Mouse (Mus musculus) hindlimb bud, embryonic 11.5 days (tissue): ENCODE data around the gene Tcf25.

ENCODE experiments used
- DNase-seq: peaks from one replicate; pipeline ENCODE4 v3.0.0-alpha.2; 2012; ENCODE audit warnings: low read depth, low spot score; ENCODE audit errors: extremely low spot score

Gene Tcf25

GRCm38 (mm10) chr8:123348237-123348843 is 25.2 kb upstream of the Tcf25 start:
- no peak for DNase-seq

GRCm38 (mm10) chr8:123349073-123349472 is 24.5 kb upstream of the Tcf25 start:
- no peak for DNase-seq

- DNase-seq, result no peak
Measured at GRCm38 (mm10) chr8:123352118-123352517, 21.4 kb upstream of the Tcf25 start.

GRCm38 (mm10) chr8:123352786-123353185 is 20.8 kb upstream of the Tcf25 start:
- DNase-seq, result no peak

GRCm38 (mm10) chr8:123353216-123353615 is 20.3 kb upstream of the Tcf25 start:
- DNase-seq, result no peak

GRCm38 (mm10) chr8:123361082-123361739 is 12.3 kb upstream of the Tcf25 start:
- DNase-seq, result peak; percentile 57

- DNase-seq, result peak; percentile 67
Measured at GRCm38 (mm10) chr8:123374239-123374578, 656 bp downstream of the Tcf25 start.

GRCm38 (mm10) chr8:123375701-123376100 is 2.1 kb downstream of the Tcf25 start:
- DNase-seq, result no peak

GRCm38 (mm10) chr8:123376106-123376505 is 2.6 kb downstream of the Tcf25 start:
- DNase-seq, result no peak

GRCm38 (mm10) chr8:123381711-123382110 is 8.2 kb downstream of the Tcf25 start:
- DNase-seq, result no peak

GRCm38 (mm10) chr8:123382516-123382915 is 9.0 kb downstream of the Tcf25 start:
- DNase-seq, result no peak

- DNase-seq, result no peak
Measured at GRCm38 (mm10) chr8:123384883-123385540, 11.5 kb downstream of the Tcf25 start.

- DNase-seq, result no peak
Measured at GRCm38 (mm10) chr8:123387041-123387440, 13.5 kb downstream of the Tcf25 start.

GRCm38 (mm10) chr8:123387801-123388200 is 14.2 kb downstream of the Tcf25 start:
- no peak for DNase-seq

- no peak for DNase-seq
Measured at GRCm38 (mm10) chr8:123389026-123389425, 15.5 kb downstream of the Tcf25 start.

GRCm38 (mm10) chr8:123398308-123398707 is 24.8 kb downstream of the Tcf25 start:
- DNase-seq, result no peak

- no peak for DNase-seq
Measured at GRCm38 (mm10) chr8:123401936-123402335, 28.4 kb downstream of the Tcf25 start.

GRCm38 (mm10) chr8:123402730-123403326 is 29.3 kb downstream of the Tcf25 start:
- DNase-seq, result no peak

GRCm38 (mm10) chr8:123404521-123404920 is 31.0 kb downstream of the Tcf25 start:
- DNase-seq, result no peak

- DNase-seq, result no peak
Measured at GRCm38 (mm10) chr8:123406786-123407185, 33.2 kb downstream of the Tcf25 start, which contains the start of gene Mc1r. TSS of gene Mc1r (plus strand) at chr8:123407107.

GRCm38 (mm10) chr8:123407612-123408011 is 34.1 kb downstream of the Tcf25 start:
- no peak for DNase-seq
